Mouse (Mus musculus): Measurements from ENCODE around the gene Mrfap1. TPM values are rescaled to one million over a fixed set of nuclear protein-coding genes. Genes with fewer than 3 reads are reported as not detected.

The Mrfap1 gene
- 100 to 1,000 TPM; 537 to 543 TPM for total RNA-seq (2021)
- long read RNA-seq, experiment 1, transcript Mrfap1-201 (2 exons, 1,648 nt) = major isoform, 368 of 371 reads
- long read RNA-seq, experiment 1, partial matches to known transcripts = 0 of 371 reads
- long read RNA-seq, experiment 1, other reads (novel, unspliced or antisense) = 3 of 371 reads
- long read RNA-seq, experiment 2, transcript Mrfap1-201 (2 exons, 1,648 nt) = major isoform, 571 of 582 reads
- long read RNA-seq, experiment 2, partial matches to known transcripts = 0 of 582 reads
- long read RNA-seq, experiment 2, other reads (novel, unspliced or antisense) = 11 of 582 reads

DNA sequence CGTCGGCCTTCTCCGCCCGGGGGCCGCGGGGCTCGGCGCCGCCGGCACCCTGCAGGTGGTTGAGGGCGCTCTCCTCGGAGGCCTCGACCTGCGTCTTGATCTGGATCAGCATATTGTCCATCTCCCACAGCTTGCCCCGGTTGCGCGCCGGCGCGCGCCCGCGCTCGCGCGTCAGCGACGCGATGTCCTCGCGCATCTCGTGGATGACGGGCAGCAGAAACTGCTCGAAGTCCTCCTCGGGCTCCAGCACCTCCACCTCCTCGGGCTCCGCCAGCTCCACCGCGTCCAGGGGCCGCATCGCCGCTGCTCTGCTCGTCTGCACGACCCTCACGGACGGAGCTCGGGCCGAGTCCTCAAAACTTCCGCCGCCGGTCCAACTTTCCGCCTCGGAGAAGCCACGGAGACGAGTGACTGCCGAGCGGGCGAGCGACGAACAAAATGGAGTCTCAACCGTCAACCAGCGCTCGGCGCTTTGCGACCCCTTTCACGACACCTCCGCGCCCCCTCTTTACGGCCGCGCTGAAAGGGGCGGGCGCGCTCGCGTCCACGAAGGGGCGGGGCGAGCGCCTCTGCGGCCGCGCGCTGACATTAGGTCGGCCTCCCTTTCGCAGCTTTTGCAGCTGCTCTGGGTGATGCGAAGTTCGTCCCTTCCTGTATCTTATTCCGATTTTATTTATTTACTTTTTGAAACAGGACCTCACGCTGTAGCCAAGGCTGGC, at the start of gene Mrfap1:
TSS of gene Mrfap1 (minus strand) at position 477 of the 719 bp plus-strand sequence.
- peak; percentile 94 to 96 for DNase-seq (ENCODE audit: low spot score in 2 of 2)

DNA sequence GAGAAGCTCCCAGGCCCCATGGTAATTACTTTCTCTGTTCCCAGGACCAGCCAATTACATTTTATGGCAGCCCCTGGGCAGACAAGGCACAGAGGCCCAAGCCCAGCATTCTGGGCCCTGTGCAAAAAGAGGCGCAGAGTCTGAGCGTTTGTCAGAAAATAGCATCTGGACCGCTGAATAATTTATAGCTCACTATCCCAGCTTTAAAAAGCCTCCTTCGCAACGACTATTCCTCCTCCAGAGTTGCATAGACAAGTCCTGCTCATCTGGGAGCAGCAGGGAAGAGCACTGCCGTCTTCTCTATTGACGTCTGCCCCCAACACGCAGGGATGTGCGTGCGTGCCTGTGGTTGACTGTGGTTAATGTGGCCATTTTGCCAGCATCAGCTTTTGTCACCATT, 47.9 kb upstream of the Mrfap1 start:
- DNase-seq (ENCODE audit: low spot score in 2 of 2) = no peak

DNA sequence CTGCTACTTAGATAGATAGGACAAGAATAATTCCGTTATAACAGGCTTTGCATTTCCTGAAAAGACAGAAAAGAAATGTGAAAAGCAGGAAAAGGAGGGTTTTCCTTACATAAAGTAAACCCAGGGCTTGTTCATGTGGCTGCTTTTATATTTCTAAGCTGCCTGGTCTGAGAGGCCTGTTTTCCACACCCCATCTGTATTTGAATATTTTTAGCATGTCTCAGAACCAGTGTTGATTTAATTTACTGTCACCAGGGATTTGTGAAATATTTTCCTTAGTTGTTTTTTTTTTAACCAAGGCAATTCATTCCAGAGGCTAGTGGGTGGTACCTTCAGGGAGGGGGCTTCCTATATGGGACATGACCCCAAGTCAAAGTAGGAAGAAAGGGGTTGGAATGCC, 45.1 kb upstream of the Mrfap1 start:
- no peak for DNase-seq (ENCODE audit: low spot score in 2 of 2)

DNA sequence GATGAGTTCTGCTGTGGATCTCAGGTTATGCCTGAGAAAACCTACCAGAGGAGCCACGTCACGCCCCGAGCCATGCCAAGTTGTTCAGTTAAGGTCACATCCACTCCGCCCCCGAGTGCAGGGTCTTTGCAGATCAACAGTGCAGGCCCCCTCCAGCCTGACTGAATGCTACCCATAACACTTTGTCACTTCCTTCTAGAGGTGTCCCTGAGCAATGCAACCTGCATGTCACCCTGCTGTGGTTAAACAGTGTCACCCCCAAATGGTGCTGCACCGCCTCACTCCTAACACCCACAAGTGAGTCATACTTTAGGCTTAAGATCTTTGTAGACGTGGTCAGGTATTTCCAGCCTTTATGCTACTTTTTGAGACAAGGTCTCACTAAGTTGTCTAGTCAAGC, 43.5 kb upstream of the Mrfap1 start:
- DNase-seq (ENCODE audit: low spot score in 2 of 2) = no peak

DNA sequence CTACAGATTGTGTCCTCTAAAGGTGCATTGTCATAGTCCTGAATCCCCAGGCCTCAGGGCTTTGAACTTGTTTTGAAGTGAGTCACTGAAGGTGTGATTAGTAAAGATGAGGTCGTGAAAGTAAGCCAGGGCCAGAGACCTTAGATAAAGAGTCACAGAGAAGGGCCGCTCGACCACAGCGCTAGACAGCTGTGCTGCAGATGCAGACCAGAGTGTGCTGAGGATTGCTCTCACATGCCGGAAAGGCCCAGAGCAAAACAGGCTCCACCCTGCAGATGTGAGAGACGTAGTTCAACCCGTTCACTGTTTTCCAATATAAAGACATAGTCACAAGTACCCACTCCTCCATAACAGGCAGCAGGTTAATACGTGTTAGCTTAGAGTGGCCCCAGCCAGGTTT, 43.0 kb upstream of the Mrfap1 start:
- no peak for DNase-seq (ENCODE audit: low spot score in 2 of 2)

DNA sequence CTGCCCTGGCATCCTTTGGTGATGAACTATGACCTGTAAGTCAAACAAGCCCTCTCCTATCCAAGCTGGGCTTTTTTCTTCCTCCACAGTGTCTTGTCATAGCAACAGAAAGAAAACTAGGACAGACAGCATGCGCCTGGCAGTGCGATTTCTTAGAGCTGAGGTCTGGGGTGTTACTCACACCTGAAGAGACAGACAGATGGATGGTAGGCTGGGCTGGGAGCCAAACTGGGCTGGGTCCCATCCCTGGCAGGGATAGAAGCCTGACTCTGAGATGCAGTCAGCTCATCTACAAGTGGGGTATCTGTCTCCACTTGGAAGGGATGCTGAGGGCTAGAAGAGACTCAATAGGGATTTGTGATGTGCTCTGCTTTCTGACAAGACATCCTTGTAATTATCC, 42.5 kb upstream of the Mrfap1 start:
- DNase-seq (ENCODE audit: low spot score in 2 of 2) = no peak

DNA sequence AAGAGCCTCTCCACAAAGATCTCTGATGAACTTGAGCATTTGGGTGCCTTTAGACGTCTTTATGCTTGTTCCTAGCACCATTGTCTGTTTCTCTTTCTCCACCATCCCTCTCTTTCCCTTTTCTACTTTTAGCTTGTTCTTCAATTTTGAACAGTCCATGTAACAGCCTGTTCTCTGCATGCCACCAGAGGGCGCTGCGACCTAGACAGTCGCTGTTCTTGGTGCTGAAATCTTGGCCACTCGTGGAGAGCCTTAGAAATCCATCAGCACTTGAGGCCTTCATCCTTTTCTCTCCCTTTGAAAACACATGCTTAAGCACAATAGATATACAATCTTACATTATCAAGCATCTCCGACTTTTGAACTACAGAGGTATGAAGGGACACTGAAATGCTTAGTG, 39.4 kb upstream of the Mrfap1 start:
- DNase-seq (ENCODE audit: low spot score in 2 of 2) = peak; percentile 71 to 85

DNA sequence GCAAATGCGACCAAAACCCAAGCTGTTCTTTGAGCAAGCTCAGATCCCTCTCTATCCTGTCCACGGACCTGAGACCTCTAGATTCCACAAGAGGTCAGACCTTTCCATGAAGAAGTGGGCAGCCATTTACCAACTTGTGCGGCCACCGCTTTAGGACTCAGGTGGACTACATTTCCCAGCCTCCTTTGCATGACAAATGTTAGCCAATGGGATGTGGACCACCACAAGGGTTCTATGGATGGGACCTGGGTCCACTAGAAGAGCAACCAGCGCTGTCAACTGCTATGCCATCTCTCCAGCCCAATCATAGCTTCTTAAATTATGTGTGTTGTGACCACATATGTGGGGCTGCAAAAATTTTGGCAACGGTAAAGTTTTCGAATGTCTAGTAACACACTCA, 34.7 kb upstream of the Mrfap1 start:
- peak in 1 of 2 experiments; percentile 66 for DNase-seq (ENCODE audit: low spot score in 2 of 2)

DNA sequence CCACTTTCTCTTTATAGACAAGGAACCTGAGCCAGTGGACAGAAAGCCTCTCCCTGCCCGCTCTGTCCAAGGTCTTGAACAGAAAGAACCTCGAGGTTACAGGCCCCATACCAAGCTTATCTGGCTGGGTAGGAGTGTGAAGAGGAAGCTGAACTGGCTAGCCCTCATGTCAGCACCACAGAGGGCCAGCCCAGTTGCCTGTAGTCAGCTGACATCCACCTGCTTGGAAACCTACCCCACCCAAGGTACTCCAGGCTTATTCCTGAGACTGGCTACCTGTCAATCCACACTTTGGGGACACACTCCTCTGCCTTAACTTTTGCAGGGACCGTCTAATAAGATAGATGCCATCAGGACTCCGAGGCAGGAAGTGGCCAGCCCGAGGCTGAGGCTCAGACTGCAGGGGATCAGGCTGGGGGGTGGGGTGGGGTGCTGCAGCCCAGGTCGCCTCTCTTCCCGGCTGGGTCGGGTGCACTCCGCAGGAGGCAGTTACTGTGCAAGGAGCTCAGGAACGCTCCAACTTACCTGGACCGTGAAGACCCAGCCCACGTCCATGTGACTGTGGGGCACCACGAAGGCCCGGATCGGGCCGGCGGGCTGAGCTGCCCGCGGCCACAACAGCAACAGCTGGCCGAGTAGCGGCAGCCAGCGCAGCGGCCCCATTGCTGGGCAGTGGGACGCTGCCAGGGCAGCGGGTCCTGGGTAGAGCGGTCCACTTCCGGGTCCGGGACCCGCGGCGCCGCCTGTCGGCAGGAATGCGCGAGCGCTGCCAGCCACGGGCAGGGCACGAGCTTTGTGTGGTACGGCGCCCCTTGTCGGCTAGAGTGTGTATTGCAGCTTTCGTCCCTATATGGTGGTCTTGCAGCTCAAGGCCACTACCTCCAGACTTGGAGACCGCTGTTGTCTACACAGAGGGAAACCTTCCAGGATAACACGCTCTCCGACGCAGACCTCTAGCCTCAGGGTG, 33.6 kb upstream of the Mrfap1 start, which contains the start of gene Man2b2:
TSS of gene Man2b2 (minus strand) at position 741 of the 967 bp plus-strand sequence.
- DNase-seq (ENCODE audit: low spot score in 2 of 2) = peak; percentile 91 to 93

DNA sequence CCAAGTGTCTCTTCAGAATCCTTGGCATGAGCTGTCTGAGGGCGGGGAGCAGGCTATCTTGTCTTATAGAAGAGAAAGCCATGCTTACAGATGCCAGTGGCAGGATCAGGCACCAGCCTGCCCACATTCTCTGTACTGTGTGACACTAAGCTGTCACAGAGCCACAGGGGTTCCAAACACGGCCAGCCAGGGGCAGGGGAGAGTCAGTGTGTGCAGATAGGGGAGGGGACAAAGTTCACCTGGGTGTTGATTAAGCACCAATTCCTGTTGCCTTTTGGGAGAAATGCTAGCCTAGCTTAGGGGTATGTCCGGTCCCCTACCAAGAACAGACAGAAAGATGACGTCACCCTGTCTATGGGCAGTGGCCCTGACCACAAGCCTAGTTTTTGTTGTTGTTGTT, 32.5 kb upstream of the Mrfap1 start:
- DNase-seq (ENCODE audit: low spot score in 2 of 2) = no peak

DNA sequence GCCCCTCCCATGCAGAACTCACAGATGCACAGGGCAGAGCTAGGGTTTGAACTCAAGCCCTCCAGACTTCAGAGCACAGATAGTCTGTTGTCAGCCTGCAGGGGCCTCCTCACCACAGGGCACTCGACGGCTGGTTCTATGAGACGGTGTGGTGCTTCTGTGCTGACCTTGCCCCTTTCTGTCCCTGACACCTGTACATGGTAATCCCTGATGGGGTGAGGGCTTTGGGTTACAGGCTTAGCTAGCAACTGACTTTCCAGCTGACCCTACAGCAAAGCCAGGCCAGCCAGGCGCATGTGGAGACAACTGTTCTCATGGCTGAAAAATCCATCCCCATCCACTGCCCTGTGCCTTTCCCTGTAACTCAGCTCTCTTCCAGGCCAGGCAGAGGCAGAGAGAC, 26.3 kb upstream of the Mrfap1 start:
- no peak for DNase-seq (ENCODE audit: low spot score in 2 of 2)

DNA sequence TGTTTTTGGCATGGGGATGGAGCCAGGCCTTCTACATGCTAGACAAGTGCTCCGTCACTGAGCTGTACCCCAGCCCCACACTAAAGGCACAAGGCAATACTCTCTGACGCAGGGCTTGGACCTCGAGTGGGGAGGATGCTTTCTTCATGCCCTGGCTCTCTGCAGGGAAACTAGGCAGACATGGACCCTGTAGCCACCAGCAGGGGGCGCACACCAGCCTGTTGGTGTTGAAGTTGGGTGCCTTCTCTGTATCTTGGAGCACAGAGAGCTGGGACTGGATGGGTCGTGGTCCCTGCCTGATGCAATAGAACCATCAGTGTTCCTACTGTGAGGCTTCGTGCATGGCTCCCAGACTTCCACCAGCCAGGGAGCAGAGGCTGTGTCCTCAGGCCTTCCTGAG, 23.6 kb upstream of the Mrfap1 start:
- peak in 1 of 2 experiments; percentile 59 for DNase-seq (ENCODE audit: low spot score in 2 of 2)

DNA sequence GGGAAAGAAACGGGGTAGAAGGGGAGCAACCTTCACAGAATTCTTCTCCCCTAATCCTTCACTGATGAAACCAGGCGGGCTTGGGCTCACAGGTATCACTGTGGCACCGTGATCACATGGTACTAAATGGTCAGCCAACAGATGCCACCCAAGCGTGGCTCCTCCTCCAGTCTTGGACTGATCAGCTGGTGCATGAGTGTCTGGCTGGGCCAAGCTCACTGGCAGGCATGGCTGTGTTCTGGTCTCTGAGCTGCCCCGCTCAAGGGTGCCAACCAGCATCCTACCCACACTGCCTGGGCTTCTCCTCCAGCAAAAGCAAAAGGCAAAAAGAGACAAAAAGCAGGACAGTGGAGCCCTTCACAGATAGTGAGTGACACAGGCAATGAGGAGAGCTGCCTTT, 23.2 kb upstream of the Mrfap1 start:
- DNase-seq (ENCODE audit: low spot score in 2 of 2) = no peak

DNA sequence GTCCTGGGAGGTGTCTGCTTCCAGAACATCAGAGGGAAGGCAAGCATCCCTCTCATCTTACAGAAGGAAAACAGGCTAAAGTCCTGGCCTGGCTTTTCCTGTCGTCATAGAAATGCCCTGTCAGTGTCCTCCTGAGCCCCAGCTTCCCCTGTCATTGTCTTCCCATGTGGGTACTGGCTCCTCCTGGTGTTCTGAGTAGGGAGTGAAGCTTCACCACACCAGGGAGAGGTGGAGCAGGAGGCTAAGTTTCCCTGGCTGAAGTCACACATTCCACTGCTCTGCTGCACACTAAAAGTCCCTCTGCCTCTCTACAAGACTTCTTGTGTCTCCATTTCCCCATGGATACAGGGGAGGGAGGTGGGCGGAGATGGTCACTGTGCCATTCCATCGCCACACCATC, 21.2 kb upstream of the Mrfap1 start:
- DNase-seq (ENCODE audit: low spot score in 2 of 2) = no peak

DNA sequence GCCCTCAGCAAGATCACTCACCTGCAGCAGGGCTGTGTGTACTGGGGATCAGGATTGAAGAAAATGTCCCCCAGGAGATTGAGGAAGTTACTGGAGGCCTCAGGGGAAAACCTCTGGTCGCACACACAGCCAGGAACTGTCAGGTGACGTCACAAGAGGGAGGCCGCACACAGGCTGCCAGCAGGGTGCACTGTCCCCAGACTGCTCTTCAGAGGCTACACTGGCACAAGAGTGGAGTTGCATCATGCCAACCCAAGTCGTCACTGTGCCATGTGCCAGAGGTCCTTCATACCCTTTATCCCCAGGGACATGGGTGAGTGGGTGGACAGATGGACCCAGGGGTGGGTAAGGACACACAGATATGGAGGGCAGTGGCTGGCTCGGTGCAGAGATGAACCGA, 18.0 kb upstream of the Mrfap1 start:
- no peak for DNase-seq (ENCODE audit: low spot score in 2 of 2)

DNA sequence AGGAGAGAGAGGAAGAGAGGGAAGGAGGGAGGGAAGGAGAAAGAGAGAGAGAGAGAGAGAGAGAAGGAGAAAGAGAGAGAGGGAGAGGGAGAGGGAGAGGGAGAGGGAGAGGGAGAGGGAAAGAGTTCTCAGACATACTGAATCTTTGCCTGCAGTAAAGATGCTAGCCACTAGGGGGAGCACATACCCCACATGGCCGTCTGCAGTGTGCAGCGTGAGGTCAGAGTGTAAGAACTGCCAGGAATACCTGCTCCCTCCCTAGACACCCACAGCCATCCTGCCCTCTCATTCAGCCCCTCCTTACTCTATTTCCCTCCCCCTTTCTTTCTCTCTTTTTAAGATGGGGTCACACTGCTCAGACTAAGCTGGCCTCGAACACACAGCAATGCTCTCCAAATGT, 14.8 kb upstream of the Mrfap1 start:
- peak; percentile 54 to 55 for DNase-seq (ENCODE audit: low spot score in 2 of 2)

DNA sequence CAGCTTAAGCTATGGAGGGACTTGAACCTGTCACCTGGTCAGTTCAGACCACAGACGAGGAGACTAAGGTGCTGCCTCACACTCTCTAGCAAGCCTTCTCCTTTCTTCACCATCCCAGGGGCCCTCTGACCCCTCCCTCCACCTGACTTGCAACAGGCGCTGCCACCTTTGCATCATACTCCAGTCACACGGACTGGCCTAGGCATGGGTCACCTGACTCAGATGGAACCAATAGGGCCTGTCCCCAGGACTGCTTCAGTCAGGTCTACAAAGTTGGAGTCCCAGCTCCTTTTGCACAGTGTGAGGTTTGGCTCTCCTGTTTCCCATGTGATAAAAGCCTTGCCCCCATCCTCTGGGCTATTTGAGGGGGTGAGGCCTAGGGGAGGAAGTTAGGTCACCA, 14.1 kb upstream of the Mrfap1 start:
- DNase-seq (ENCODE audit: low spot score in 2 of 2) = no peak

DNA sequence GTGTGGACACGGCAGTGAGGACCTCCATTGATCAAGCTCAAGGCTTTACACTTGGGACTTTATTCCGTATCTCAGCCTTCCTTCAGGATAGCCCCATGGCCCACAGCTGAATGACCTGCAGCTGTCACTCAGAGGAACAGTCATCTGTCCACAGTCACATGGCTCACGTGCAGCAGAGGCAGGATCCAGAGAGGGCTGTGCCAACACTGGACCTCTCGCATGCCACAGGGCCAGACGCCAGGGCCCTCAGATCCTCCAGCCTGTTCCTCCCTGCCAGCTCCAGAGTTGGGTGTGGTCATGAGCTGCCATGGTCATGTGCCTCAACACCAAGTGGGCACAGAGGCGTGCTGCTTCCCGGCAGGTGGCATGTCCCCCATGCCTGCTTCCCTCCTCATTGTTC, 12.6 kb upstream of the Mrfap1 start:
- no peak for DNase-seq (ENCODE audit: low spot score in 2 of 2)

DNA sequence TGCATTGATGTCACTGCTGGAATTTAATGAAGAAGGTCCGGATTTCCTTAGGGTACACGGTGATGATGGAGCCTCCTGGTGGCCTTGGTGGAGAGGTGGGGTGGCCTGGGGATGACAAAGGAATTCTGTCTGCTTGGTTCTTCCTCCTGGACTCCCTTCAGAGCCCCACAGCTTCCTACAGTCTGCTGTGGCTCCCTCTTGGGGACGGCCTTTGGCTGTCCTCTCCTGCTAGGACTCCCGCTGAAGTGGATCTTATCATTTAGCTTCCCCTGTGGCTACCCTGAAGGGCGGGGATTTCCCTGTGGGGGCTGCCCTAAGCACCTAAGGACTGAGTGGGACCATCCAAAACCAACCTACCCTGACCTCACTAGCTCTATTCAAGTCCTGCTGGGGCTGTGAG, 10.5 kb upstream of the Mrfap1 start:
- no peak for DNase-seq (ENCODE audit: low spot score in 2 of 2)

DNA sequence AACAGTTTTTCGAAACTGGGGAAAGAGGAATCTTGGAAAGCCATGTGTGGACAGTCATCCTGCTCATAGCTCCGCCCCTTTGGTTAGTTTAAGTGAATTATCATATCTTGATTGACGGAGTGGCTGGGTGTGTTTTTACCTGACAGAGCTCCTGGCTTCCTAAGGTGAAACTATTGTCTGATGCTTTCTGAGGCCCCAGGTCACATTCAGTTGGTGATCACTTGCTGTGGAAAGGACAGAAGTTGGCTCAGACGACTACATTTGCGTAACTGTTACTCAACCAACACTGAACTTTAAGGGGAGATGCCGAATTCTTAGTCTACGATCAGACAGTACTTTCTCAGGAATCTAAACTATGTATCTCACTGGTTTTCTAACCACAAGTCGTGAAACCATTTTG, 719 bp upstream of the Mrfap1 start:
- DNase-seq (ENCODE audit: low spot score in 2 of 2) = no peak

DNA sequence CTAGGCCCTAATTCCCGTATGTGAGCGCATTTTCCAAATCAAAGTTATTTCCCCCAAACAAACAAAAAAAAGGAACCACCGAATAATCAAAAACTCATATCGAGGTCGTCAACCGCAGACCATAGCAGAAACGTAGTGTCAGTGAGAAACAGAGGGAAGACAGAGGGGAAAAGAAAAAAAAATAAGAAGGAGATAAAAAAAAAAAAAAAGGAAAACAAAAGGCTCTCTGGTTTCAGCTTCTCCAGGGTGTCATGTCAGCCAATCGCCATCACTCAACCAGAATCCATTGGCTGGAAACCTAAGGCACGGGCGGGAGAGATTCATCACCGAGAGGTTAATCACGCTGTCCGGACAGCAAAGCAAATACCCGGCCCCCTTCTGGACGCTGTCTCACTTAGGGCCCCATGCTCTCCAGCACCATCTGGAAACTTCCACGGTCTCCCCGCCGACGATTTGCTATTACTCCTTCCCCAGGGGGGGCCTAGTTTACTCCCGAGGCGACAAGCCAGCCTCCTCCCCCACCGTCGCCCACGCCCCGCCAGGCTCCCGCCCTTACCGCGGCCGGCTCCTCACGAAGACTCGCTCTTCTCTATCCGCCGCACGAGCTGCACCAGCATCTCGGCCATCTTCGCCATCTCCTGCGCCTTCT, 801 bp downstream of the Mrfap1 start:
- peak; percentile 72 to 79 for DNase-seq (ENCODE audit: low spot score in 2 of 2)

Data from layer of hippocampus, postnatal 14 days (tissue).